Mouse (Mus musculus) bone marrow macrophage, adult 2 months (primary cell): ENCODE measurements around the gene Pcnp.

Experiments
- CTCF ChIP-seq: IDR thresholded peaks from 2 replicates; pipeline ENCODE4 v1.5.1; 2012; ENCODE audit warnings: low read depth, mild to moderate bottlenecking, low read length, moderate library complexity
- POLR2A ChIP-seq: IDR thresholded peaks from 2 replicates; pipeline ENCODE4 v1.6.1; 2012; ENCODE audit warnings: mild to moderate bottlenecking, low read depth, low read length, borderline replicate concordance

DNA sequence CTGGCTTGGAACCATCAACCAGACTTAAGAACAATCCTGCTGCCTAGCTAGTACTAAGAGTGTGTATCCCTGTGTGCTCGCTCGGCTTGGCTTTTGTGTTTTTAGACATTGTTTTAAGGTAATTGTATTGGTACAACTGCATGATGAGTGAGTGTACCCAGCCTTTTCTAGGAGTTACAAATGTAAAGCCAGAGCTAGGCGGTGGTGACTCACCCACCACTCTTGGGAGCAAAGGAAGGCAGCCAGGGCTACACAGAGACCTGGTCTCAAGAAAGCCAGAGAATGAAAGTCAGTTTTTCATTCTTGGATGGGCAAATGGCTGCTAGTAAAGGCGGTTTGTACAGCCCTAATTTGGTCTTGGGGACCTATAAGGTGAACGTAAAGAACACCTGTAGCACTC lies 59.1 kb downstream of the Pcnp start:
- TF ChIP-seq POLR2A (no peak), CTCF (no peak)
